Mouse (Mus musculus) brain, embryonic 14.5 days (tissue): ENCODE measurements around the gene Ano6.

Experiments
- CTCF ChIP-seq: fragments of 200-500 bp; IDR thresholded peaks from 2 replicates; pipeline ENCODE4 v1.5.1; 2012; ENCODE audit warnings: inconsistent platforms, mild to moderate bottlenecking, moderate library complexity, borderline replicate concordance; ENCODE audit not compliant: insufficient read depth, insufficient read length; ENCODE audit errors: extremely low read depth
- POLR2A ChIP-seq: fragments of 200-500 bp; IDR thresholded peaks from 2 replicates; pipeline ENCODE4 v1.6.1; 2012; ENCODE audit warnings: mild to moderate bottlenecking, inconsistent platforms, borderline replicate concordance; ENCODE audit not compliant: poor library complexity, insufficient read depth, insufficient read length, severe bottlenecking; ENCODE audit errors: extremely low read depth

DNA sequence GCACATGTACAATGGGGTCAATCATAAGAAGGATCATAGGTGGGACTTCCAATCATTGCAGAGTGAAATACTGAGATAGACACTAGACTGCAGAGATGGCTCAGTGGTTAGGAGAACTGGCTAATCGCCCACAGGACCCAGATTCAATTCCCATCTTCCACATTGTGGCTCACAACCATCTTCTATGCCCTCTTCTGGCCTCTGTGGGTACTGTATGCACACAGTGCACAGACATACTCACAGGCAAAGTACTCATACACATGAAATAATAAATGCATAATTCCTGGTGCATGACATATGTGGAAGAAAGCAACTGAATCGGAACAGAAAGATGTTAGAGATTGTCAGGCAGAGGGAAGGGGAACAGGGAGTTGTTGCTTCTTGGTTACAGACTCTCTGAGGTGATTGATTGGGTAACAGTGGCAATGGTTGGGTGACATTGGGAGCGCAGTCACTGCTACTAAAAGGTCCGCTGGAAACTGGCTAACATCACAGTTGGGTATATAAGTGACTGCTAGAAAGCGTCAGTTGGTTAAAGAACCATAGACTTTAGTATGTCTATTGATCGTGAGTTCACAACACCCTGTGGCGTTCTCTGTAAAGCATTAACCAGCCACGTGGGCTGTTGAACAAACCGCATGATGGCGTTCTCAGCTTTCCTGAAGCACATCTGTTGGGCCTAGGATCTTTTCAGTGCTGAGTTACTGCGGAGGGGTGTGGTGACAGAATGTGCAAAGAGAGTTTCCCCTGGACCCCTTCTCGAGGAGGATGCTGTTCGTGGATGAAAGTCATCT lies 64.6 kb downstream of the Ano6 start:
- TF ChIP-seq CTCF (no peak), POLR2A (no peak)
